Mouse (Mus musculus) heart, embryonic 16.5 days (tissue): ENCODE data around the gene Vamp9. TPM values are rescaled to one million over a fixed set of nuclear protein-coding genes. Genes with fewer than 3 reads are reported as not detected.

Experiments used
- ATAC-seq: fragments of 200-750 bp; cut with Nextera tagmentation; replicated peaks from 2 replicates; pipeline ENCODE4 v1.8.0; 2017; ENCODE audit warnings: moderate number of reproducible peaks; ENCODE audit not compliant: insufficient read depth, low FRiP score; ENCODE audit errors: extremely low read depth
- H3K27ac ChIP-seq: fragments of 300-500 bp; sonication (generic); 2 replicates; pipeline ENCODE4 v1.5.1; 2014; ENCODE audit warnings: mild to moderate bottlenecking, low read length, control low read depth, moderate library complexity
- H3K27me3 ChIP-seq: fragments of 300-500 bp; sonication (generic); 2 replicates; pipeline ENCODE4 v1.6.1; 2014; ENCODE audit warnings: low read length, mixed read lengths; ENCODE audit not compliant: control insufficient read depth, insufficient read depth
- H3K36me3 ChIP-seq: fragments of 300-500 bp; sonication (generic); 2 replicates; pipeline ENCODE4 v1.6.1; 2014; ENCODE audit not compliant: control insufficient read depth, insufficient read depth
- H3K4me1 ChIP-seq: fragments of 300-500 bp; sonication (generic); 2 replicates; pipeline ENCODE4 v1.6.1; 2014; ENCODE audit warnings: low read length, mixed read lengths; ENCODE audit not compliant: control insufficient read depth, insufficient read depth
- H3K4me2 ChIP-seq: fragments of 300-500 bp; sonication (generic); 2 replicates; pipeline ENCODE4 v1.6.1; 2014; ENCODE audit warnings: low read depth, mild to moderate bottlenecking, control low read depth, low read length
- H3K4me3 ChIP-seq: fragments of 300-500 bp; sonication (generic); 2 replicates; pipeline ENCODE4 v1.5.1; 2014; ENCODE audit warnings: mild to moderate bottlenecking, control low read depth, low read length
- H3K9ac ChIP-seq: fragments of 300-500 bp; sonication (generic); 2 replicates; pipeline ENCODE4 v1.6.1; 2014; ENCODE audit warnings: low read length, control low read depth
- H3K9me3 ChIP-seq: fragments of 300-500 bp; sonication (generic); replicated peaks from 2 replicates; pipeline ENCODE4 v1.6.1; 2016; ENCODE audit warnings: low read length; ENCODE audit not compliant: control insufficient read depth
- WGBS: fragments of 180-500 bp; shearing (Covaris S2); extraction: QIAGEN DNeasy Blood & Tissue Kit; methylation state at CpG from one replicate; pipeline ENCODE4 v1.1.7; 2014; 5-methylcytosine and 5-hydroxymethylcytosine counted together
- polyA plus RNA-seq: library from polyadenylated mRNA; unstranded; fragments of >200 nt; fragmentation: Nextera tagmentation; extraction: Ambion mirVana; gene quantifications from 2 replicates; pipeline ENCODE4 v1.2.1, GENCODE M21; 2015

The Vamp9 gene
- 0.81 and 0.86 TPM in 2 replicates for polyA plus RNA-seq

DNA sequence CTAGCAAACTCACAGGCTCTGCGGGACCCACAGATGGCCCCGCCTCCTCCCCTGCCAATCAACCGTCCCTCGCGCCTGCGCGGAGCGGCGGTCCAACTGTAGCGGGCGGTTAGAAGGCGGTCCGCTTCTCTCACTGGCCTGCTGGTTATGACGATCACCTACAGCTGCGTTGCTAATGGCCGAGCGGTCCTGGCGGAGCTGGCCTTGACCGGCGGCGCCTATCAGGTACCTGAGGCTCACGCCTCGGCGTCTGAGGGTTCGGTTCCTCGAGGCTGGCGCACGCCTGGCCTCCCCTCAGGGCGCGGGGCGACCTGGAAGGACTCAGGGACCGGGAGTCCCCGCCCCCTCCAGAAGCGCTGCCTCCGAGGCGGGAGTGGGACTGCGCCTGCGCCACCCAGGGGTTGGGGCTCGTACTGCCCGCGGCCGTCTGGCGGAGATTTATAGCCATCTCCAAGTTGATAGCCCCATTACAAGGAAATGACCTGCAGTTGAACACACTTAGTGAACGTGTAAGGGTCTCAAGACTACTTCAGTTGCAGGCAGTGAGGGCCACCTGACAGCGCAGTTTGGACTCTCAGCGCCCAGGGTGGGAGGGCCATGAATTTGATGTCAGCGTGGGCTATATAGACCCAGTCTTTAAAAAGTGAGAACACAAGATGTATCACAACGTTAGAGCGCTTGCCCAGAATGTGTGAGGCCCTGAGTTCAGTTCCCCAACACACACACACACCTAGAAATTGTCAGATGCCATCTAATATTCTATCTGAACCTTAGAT is at the start of gene Vamp9:
Gene Vamp9, plus strand, starts transcription at position 74 of the 776 bp plus-strand sequence.
- ATAC-seq: peak; percentile 100
- H3K4me2 ChIP-seq: peak within 1 kb of the TSS; percentile 61
- no peaks in the 10 kb centered on the region for H3K4me1 ChIP-seq
- no peaks in the 10 kb centered on the region for H3K36me3 ChIP-seq
- H3K27ac ChIP-seq: peak within 1 kb of the TSS; percentile 95
- 5% methylated on average over 49 of the region's 49 CpGs for WGBS
- peak within 1 kb of the TSS; percentile 83 for H3K9ac ChIP-seq
- H3K9me3 ChIP-seq: no peaks in the 10 kb centered on the region
- peak within 1 kb of the TSS; percentile 65 for H3K4me3 ChIP-seq
- H3K27me3 ChIP-seq: no peaks in the 10 kb centered on the region

DNA sequence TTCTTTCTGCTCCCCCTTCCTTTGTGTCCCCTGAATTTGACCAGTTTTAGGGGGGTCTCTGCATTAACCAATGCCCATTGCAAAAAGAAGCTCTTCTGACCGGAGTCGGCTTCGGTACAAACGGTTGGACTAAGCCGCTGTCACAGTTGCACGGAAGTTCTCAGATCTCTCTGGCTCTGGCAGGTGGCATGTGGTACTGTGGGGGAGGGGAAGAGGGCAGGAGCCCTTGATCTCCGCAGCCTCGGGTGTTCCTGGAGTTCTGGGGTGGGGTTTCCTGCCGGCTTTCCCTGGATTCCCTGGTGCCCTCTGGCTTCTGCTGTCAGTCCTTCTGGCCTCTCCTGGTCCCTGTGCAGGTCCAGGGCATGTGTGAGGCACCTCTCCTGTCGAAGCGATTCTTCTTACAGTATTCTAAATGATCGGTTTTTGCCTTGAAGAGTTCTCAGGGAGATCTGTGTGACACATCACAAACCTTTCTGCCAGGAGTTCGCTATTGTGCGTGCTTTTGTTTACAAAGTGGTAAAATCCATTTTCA is 48.9 kb upstream of the Vamp9 start:
- 31% methylated on average over 14 of the region's 14 CpGs for WGBS
- H3K9me3 ChIP-seq: no peaks in the 10 kb centered on the region
- H3K4me3 ChIP-seq: no peak overlapping the region
- no peak overlapping the region for H3K9ac ChIP-seq
- H3K4me1 ChIP-seq: peaks cover 3% of the 10 kb centered on the region; the same call in 1 of the 2 replicates
- no peak overlapping the region for H3K27ac ChIP-seq
- peak overlapping the region; percentile 29; the same call in 1 of the 2 replicates for H3K4me2 ChIP-seq
- no peaks in the 10 kb centered on the region for H3K27me3 ChIP-seq
- ATAC-seq: no peak; the same call in 1 of the 2 replicates
- H3K36me3 ChIP-seq: no peaks in the 10 kb centered on the region

DNA sequence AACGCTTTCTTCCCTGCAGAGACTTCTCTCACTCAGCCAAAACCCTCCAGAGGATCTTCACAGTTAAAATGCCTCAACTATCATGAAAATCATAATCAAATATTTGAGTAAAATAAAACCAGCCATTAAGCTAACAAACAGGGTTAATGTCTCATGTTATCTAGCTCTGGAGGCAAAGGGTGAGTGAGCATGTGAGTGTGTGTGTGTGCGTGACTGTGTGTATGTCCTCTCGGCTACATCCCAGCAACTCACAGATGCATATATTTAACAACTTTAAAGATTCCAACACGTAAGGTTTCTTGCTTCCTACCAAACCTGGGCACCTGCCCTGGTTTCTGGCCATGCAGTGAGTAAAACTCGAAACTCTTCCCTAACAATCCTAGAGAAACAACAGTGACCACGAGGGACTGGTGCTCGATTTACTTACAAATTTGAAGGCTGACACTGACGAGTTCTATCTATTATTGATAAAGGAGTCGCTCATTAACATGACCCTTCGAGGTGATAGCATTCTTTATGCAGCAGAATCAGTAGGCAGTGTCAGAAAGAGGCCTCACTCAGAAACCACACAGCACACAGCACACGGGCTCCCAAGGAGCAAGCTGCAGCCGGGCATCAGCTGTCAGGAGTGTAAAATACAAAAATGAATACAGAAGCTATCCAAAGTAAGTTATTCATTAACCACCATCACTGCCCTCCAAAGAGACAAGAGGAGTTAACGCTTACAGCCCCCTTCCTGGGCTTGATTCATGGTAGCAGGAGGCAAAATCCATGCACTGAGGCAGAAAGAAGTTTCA is 46.2 kb upstream of the Vamp9 start:
- WGBS: 55% methylated on average over 13 of the region's 13 CpGs
- Histone ChIP-seq H3K4me2 (no peak overlapping the region), H3K36me3 (no peaks in the 10 kb centered on the region), H3K9me3 (no peaks in the 10 kb centered on the region), H3K27me3 (no peaks in the 10 kb centered on the region), H3K9ac (no peak overlapping the region), H3K27ac (no peak overlapping the region), H3K4me1 (peaks cover 3% of the 10 kb centered on the region; the same call in 1 of the 2 replicates), H3K4me3 (no peak overlapping the region)
- no peak for ATAC-seq

DNA sequence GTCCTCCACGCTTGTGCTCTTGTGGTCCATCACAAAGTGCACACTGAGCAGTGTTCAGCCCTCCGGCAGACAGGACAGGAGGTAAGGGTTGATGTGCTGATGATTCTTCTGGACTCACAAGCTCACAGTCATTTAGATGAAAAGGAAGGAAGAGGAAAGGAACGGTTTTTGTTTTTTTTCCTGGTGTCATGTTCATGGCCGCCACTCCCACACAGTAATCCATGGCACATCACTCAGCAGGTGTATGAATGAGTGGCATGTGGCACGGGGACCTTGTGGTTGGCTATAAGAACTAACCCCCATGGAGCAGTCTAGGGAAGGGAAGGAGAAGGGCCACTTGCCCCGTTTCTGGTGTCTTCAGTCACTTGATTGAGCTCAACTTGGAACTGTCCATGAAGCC is 44.2 kb upstream of the Vamp9 start:
- Histone ChIP-seq H3K36me3 (no peaks in the 10 kb centered on the region), H3K4me2 (no peak overlapping the region), H3K4me3 (no peak overlapping the region), H3K4me1 (peaks cover 3% of the 10 kb centered on the region; the same call in 1 of the 2 replicates), H3K9ac (no peak overlapping the region), H3K27ac (no peak overlapping the region), H3K27me3 (no peaks in the 10 kb centered on the region), H3K9me3 (no peaks in the 10 kb centered on the region)
- WGBS: 74% methylated on average over 6 of the region's 6 CpGs
- no peak for ATAC-seq

DNA sequence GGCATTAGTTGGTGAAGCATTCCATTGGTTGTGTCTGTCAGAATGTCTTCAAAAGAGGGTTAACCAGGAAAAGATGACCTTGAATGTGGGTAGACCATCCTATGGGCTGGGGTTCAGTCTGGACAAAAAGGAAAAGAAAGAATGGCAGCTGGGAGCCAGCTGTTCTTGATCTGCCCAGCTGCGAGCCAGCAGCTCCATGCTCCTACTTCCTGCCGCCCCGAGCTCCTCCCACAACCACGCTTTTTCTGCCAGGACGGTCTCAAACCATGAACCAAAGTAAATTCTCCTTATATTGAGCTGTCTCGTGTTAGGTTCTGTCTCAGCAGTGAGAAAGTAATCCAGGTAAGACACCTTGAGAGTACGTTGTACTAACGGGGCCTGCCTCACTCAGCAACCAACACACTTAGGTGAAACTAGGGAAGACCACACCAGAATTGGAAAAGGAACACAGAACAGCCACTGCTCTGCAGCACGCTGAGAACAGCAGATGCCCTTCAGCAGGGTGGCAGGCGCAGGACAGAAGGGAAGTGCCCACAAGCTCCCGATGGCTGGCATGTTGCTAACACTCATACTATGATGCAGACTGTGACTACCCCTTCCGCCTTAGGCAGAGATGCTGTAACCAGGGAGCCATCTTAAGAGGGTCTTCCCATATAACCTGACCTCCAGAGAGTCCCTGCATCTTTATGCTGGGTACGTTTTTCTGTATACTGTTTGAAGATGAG is 42.2 kb upstream of the Vamp9 start:
- H3K4me2 ChIP-seq: no peak overlapping the region
- no peaks in the 10 kb centered on the region for H3K27me3 ChIP-seq
- H3K36me3 ChIP-seq: no peaks in the 10 kb centered on the region
- 74% methylated on average over 13 of the region's 13 CpGs for WGBS
- no peak overlapping the region for H3K9ac ChIP-seq
- no peak for ATAC-seq
- no peak overlapping the region for H3K27ac ChIP-seq
- no peaks in the 10 kb centered on the region for H3K4me1 ChIP-seq
- H3K9me3 ChIP-seq: no peaks in the 10 kb centered on the region
- H3K4me3 ChIP-seq: no peak overlapping the region

DNA sequence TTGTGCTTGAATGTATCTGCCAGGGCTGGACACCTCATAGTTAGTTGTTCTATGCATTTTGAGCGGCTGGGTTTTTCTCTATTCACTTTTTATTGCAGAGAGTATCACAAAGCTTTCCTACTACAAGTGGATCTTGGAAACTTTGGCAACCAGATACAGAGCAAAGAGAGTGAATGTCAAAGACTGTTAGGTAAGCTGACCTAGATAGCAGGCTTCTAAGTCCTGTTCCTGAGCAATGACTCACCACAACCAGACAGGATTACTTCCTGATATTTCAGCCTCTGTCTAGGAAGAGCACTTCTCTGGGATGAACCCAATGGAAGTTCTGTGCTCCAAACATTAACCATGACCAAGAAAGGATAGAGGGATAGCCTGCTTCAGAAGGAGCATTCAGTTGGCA is 40.3 kb upstream of the Vamp9 start:
- Histone ChIP-seq H3K4me2 (no peak overlapping the region), H3K4me1 (no peaks in the 10 kb centered on the region), H3K9ac (no peak overlapping the region), H3K27me3 (no peaks in the 10 kb centered on the region), H3K27ac (no peak overlapping the region), H3K9me3 (no peaks in the 10 kb centered on the region), H3K36me3 (no peaks in the 10 kb centered on the region), H3K4me3 (no peak overlapping the region)
- WGBS: 86% methylated on average over 1 of the region's 1 CpGs
- ATAC-seq: no peak

DNA sequence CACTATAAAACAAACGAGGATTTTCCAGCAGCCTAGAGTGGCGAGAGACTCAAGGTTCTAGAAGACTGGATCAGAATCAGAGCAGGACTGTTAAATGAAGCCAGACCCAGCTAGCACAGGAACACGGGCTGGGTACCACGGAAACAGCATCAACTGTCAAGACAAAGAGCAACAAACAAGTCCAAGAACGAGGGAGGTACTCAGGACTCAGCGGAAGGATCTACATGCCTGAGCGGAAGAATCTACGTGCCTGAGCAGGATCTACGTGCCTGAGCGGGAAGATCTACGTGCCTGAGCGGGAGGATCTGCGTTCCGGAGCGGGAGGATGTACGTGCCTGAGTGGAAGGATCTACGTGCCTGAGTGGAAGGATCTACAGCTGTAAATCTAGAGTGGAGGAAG is 37.8 kb upstream of the Vamp9 start:
- ATAC-seq: no peak
- no peaks in the 10 kb centered on the region for H3K27me3 ChIP-seq
- H3K27ac ChIP-seq: no peak overlapping the region
- H3K4me2 ChIP-seq: no peak overlapping the region
- H3K9ac ChIP-seq: no peak overlapping the region
- H3K4me1 ChIP-seq: no peaks in the 10 kb centered on the region
- no peaks in the 10 kb centered on the region for H3K36me3 ChIP-seq
- no peak overlapping the region for H3K4me3 ChIP-seq
- 87% methylated on average over 17 of the region's 17 CpGs for whole genome bisulfite sequencing
- H3K9me3 ChIP-seq: no peaks in the 10 kb centered on the region

DNA sequence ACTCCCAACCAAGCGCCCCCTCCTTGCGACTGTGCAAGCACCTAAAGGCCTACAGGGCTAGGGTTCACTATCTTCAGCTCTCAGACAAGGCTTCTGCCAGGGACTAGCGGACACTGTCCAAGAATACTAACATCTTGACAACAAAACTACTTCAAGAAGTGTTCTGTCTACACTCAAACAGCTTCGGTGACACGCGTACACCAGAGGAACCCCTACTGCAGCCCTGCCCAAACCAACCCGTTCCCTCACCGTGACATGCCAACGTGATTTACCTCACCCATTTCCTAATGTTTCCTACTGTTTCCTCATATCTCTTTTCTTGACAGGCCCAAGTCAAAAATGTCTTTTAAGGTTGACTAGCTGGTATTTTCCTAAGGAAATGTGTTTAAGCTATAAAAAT is 37.1 kb upstream of the Vamp9 start:
- Histone ChIP-seq H3K9ac (no peak overlapping the region), H3K27me3 (no peaks in the 10 kb centered on the region), H3K4me2 (no peak overlapping the region), H3K27ac (no peak overlapping the region), H3K4me3 (no peak overlapping the region), H3K36me3 (no peaks in the 10 kb centered on the region), H3K4me1 (no peaks in the 10 kb centered on the region), H3K9me3 (no peaks in the 10 kb centered on the region)
- WGBS: 72% methylated on average over 9 of the region's 9 CpGs
- ATAC-seq: no peak
